Mouse (Mus musculus) urinary bladder, postnatal 10 days (tissue): ENCODE results near the gene Klhl31.

Source experiments
- DNase-seq: peaks from one replicate; pipeline ENCODE4 v3.0.0; 2022; ENCODE audit warnings: low spot score

The Klhl31 gene

DNA sequence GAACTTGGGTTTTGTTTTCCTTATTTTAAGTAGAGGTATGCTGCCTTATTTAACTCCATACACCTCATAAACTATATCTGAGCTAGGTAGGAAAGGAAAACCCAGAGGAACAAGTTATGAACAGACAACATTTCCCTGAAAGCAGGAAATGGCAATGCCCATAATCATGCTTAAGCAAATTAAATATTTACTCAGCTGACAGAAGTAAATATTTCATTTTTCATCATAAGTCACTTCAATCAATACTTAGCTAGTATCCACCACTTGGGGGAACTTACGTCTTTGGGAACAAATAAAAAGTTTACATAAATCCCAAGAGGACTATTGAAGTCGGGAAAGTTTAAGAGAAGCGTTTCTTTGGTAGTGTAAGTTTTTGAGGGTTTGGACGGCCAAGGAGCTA lies 67.2 kb downstream of the Klhl31 start:
- DNase-seq, result no peak

DNA sequence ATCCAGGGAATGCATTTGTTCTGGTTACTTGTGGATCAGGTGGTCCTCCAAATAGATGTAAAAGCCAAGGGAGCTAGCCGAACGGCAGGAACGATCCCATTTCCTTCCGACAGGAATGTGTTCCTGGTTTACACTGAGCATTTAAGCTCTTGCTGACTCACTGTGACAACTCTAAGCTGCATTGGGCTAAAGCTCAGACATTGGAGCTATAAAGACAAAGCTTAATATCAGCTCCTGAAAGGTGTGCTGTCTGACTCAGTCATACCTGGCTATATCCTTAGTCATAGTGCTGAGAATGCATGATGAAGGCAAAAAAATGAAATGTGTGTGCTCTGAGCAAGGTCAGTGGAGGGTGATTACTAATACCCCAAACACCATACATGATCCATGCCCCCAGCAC lies 67.8 kb downstream of the Klhl31 start:
- no peak for DNase-seq

DNA sequence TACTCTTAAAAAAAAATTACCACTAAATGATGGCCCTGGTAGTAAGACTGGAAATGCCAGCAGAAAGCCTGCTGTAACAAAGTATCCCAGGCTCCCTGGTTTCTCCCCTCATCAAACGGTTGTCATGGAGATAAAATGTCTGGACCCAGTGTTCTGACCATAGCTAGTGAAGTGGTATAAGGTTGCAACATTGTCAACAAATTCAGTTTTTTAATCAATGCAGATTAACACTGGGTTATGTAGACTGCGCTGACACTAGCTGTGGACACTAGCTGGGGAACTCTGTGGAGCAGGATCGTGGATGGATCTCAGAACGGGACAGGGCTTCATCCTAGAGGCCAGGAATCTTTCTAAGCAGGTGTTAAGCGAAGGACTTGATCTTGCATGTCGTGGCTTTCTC lies 70.2 kb downstream of the Klhl31 start:
- no peak for DNase-seq

DNA sequence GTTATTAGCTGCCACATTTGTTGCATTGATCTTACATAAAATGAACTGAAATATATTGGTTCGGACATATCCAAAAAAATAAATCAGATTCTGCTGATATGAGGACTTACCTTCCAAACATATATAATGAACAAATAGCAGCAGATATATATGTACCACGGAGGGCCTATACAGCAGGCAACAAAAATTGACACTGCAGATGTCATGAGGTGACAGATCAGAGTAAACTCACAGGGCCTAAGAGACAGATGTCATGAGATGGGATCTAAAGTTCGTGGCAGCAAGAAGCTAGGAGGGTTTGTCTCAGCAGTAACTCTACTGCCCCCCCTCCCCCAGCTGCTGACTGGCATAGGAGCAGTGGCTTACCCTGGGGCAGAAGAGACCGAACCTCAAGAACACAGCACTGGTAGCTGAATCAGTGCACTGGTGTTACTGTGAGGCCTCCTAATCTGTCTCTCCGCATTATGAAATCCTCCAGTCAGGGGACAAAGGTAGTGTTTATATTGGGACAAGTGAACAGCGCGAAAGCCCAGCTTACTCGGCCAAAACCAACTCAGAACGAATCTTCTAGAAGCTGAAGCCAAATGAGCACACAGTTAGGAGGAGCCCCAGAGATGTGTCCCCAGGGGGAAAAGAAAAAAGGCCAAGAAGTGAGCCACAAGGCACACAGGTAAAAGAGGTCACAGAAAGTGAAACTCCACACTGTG lies 71.3 kb downstream of the Klhl31 start:
- no peak for DNase-seq

DNA sequence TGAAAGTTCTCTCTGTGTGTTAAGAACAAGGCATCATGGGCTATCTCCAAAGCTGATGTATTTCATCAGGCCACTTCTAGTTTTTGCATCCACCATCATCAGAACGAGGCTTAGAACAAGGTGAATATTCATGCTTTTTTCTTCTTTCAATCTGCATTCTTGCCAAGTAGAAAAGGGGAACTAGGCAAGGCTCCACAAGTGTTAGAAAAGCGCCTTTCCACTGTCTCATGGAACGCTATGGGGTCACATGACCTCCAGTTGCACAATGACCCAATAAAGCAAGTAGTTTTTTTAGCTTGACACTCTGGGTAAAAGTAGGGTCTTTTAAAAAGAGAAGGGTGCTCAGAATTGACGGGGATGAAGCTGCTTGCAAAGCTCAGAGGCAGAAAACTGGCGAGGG lies 72.7 kb downstream of the Klhl31 start:
- no peak for DNase-seq
